Mouse (Mus musculus) gastrocnemius, adult 2 months (tissue): ENCODE measurements around the gene 2810459M11Rik. TPM values are rescaled to one million over a fixed set of nuclear protein-coding genes. Genes with fewer than 3 reads are reported as not detected.

Experiments
- DNase-seq: peaks from one replicate; pipeline ENCODE4 v3.0.0; 2022
- H3K27ac ChIP-seq: fragments of 200-600 bp; 2 replicates; pipeline ENCODE4 v1.8.1; 2022; ENCODE audit warnings: mild to moderate bottlenecking
- H3K4me3 ChIP-seq: fragments of 200-600 bp; 2 replicates; pipeline ENCODE4 v1.8.1; 2022; ENCODE audit warnings: mild to moderate bottlenecking, moderate library complexity
- CTCF ChIP-seq: fragments of 200-600 bp; IDR thresholded peaks from 2 replicates; pipeline ENCODE4 v1.8.1; 2022; ENCODE audit warnings: antibody characterized with exemption, mild to moderate bottlenecking, moderate library complexity
- intact Hi-C: fragments of 180-260 bp; cut with DNase I; formaldehyde crosslinking; loops from one replicate; pipeline ENCODE4 v1.15.1; 2025
- total RNA-seq, 2 experiments: library from RNA; stranded (reverse); gene quantifications; 2 replicates each; pipeline ENCODE4 v1.2.3; 2021

Gene 2810459M11Rik
- total RNA-seq, 2 experiments from 2014 or later, result 0.10 TPM; not detected in 1

DNA sequence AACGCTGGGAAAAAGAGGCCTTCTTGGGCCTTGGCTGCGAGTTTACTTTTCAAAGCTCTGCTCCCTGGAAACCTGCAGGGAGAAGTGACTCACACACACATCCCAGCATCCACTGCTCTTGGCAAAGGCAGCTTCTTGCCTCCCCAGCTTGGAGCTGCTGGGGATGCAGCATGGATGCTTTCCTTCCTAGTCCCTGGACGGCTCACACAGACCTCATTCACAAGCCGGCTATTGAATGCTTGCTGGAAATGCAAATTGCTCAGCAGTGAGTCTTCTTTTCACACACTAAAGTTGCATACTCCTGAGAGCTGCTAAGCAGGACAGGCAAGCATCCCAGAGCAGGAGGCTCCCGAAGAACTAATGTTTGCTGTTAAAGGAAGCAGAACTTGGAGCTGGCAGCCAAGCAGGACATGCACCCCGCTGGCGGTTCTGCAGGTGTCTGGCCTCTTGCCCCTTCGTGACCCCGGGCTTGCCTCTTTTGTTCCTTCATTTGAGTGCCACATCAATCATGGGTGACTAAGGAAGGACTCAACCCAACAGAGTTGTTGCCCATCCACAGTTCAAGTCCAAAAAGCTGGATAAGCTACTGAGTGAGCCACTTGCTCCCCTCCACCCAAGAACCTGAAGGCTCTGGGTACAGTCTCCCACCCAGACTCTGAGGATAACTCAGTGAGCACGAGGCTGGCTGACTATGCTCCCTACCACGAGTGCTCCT lies 13.2 kb upstream of the 2810459M11Rik start:
- no peak for TF ChIP-seq CTCF
- DNase-seq, result no peak
- H3K27ac ChIP-seq, result no peak overlapping the region
- intact Hi-C loops, result no loop called here
- no peak overlapping the region for H3K4me3 ChIP-seq

DNA sequence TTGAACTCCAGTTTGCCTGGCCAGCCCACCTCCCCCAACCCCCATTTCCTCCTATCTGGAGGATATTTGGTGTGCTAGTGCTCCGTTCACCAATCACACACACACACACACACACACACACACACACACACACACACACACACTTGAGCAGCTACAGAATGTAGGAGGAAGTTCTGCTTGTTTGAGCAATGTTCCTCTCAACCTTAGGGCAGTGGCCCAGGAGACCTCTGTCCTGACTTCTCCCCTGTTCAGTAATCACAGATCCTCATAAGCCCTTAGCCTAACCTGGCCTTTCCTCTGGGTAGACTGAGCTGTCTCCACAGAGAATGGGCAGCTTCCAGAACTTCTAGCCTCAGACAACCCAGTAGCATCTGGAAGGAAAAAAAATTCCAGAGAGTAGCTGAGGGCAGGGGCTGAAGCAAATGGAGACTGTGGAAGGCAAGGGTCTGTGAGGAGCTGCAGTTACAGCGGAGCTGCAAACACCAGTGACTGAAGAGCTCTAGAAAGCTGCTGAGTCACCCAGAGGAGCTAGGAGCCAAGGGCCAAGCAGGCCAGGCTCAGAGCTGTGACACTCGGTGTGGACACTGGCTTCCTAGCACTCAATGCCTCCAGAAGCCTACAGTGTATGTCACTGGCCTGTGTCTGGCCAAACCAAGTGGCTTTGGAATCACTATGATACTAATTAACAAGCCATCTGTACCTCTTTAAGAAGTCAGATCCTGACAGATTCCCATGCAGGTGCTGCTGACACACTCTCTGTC lies 7.3 kb upstream of the 2810459M11Rik start:
- intact Hi-C loops, result no loop called here
- Histone ChIP-seq H3K4me3 (no peak overlapping the region), H3K27ac (peak overlapping the region; percentile 83)
- peak; percentile 67 for DNase-seq
- no peak for TF ChIP-seq CTCF

DNA sequence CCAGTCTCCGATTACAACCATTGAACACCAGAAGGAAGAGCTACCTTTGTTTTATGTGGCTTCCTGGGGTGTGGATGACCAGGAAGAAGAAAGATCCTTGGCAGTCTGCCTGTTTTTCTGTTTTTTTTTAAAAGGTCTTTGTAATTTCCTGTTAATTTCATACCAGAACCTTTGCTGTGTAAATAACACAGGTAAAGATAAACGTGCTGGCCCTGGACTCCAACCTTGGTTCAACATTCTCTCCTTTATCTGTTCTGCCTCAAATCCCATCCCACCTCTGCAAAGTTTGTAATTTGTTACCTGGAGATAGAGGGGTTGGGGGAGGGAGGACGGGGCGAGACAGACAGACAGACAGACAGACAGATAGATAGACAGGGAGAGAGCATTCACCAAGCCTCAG lies 5.5 kb upstream of the 2810459M11Rik start:
- intact Hi-C loops, result no loop called here
- no peak for DNase-seq
- H3K4me3 ChIP-seq, result no peak overlapping the region
- no peak overlapping the region for H3K27ac ChIP-seq
- TF ChIP-seq CTCF, result no peak

DNA sequence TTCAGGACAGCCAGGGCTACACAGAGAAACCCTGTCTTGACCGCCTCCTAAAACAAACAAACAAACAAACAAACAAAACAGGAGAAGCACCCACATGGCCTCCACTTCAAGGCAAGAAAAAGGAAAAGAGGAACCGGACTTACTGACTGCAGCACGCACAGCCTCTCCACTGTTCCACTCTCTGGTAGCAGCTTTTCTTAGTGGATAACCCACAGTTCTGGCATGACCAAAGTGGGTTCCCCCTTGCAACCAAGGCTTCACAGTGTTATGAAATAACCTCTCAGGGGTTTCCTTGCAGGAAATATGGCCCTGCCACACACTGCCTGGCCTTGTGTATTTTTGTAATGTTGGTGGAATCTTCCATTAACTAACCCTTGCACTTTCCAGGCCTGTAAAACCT lies 4.8 kb upstream of the 2810459M11Rik start:
- Histone ChIP-seq H3K4me3 (no peak overlapping the region), H3K27ac (no peak overlapping the region)
- TF ChIP-seq CTCF, result no peak
- intact Hi-C loops, result no loop called here
- DNase-seq, result no peak

DNA sequence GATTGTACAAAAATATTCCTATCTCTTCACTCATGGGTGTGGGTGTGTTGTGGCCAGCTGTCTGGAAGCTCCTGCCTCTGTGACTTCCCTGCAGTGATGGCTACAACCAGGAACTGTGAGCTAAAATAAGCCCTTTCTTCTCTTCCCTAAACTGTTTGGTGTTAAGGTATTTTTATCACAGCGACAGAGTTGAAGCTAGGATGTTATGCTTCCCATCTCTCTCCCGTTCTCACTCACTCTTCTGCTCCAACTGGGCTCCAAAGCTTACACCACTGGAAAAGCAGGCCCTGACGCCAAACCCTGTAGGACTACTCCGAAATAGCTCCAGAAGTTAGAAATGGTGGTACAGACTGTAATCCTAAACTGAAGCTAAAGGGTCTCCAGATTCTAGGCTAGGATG lies 607 bp upstream of the 2810459M11Rik start:
- no peak for DNase-seq
- intact Hi-C loops, result no loop called here
- Histone ChIP-seq H3K27ac (no peak overlapping the region), H3K4me3 (no peak overlapping the region)
- TF ChIP-seq CTCF, result no peak

DNA sequence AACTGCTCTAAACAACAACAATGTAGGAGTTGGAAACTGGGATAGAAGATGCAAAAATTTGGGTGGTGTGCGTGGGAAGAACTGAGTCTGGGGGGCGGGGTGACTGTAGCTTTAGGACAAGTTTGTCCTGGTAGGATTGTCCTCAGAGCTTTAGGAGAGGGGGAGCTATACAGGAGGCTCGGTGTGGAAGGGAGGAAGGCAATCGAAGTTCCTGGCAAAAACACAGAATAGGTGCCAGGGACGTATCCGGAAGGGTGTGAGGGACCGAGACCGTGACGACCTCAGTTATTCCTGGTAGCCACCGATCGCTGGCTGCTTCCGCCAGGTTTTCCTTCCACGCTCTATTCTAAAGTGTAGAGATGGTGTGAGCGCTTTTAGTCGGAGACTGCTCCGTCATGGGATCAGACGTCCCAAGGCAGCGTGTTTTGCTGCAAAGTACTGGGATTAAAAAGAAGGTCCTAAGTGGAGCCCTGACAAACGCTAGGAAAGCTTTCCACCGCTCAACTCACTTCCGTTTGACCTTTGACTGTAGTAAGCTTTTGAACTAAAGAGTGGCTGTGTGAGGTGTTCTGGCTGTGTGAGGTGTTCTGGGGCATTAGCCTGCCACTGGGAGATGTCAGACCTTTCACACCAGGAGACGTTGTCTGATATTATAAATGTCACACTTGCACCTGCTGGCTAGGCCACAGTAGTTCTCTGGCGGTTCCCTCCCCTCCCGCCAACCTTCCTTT lies 1.3 kb downstream of the 2810459M11Rik start:
- intact Hi-C loops, result no loop called here
- no peak overlapping the region for H3K27ac ChIP-seq
- TF ChIP-seq CTCF, result no peak
- peak overlapping the region; percentile 77 for H3K4me3 ChIP-seq
- no peak for DNase-seq

DNA sequence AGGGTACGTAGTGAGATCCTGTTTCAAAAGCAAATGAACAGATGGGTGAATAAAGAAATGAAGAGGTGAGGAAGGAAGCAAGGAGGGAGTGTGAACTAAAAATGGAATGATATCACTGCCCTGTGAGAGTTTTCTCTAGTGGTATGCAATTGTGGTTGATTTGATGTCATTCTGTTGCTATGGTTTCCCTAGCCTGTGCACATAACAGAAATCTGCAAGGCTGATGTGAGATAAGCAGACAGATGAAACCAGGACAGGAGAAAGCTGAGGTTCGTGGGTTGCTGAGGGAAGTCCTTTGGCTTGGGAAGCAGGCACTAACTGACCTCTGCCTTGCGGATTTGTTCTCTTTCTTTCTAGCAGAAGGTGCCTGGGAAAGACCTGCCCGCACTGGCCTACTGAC lies 2.6 kb downstream of the 2810459M11Rik start:
- Histone ChIP-seq H3K27ac (no peak overlapping the region), H3K4me3 (no peak overlapping the region)
- TF ChIP-seq CTCF, result no peak
- intact Hi-C loops, result no loop called here
- DNase-seq, result no peak

DNA sequence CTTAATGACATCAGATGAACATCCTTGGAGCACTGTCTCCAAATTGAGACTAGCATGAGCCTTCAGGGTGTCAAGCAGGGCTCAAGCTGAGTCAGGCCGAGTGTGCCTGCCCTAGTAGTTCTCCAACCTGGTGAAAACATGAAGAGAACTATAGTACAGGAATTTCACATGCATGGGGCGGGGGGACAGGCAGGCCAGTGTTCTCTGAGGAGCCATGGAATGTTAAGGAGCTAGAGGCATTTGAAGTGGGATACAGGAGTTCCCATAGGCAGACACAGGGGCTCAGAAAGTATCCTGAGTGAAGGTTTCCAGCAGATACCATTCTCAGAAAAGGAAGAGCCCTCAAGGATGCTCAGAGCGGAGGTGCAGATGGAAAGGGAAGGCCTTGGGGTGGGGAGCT lies 3.1 kb downstream of the 2810459M11Rik start:
- no peak for DNase-seq
- TF ChIP-seq CTCF, result no peak
- no peak overlapping the region for H3K4me3 ChIP-seq
- intact Hi-C loops, result no loop called here
- no peak overlapping the region for H3K27ac ChIP-seq

DNA sequence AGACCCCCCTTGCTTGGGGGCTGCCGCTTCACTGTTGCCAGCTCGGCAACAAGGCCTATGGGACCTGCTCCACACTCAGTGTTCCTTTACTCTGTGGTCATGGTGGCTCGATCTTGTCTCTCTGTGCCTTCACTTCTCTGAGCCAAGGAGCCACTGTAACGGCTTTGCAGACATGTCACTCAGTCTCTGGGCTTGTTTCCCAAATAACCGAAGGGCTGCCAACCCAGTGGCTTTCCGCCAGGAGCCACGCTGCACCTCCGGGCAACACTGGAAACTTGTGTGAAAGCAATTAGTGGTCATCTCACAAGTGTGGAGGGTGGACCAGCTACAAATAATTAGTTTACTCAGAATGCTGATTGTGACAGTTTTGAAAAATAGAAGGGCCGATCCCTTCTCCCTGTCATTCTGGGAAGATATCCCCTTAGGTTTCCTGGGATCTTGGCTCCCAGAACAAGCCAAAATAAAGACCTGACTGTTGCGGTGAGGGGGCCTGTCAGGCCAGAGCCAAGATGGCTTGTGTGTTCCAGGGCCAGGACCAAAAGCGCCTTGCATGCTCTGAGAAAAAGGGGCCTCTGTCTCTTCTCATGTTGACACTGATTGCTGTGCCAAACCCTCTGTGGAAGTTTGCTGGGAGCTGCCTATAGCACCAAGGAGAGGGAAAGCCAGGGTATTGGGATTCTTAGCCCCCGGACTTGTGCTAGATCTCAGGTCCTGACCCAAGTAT lies 7.7 kb downstream of the 2810459M11Rik start:
- TF ChIP-seq CTCF, result no peak
- H3K27ac ChIP-seq, result no peak overlapping the region

DNA sequence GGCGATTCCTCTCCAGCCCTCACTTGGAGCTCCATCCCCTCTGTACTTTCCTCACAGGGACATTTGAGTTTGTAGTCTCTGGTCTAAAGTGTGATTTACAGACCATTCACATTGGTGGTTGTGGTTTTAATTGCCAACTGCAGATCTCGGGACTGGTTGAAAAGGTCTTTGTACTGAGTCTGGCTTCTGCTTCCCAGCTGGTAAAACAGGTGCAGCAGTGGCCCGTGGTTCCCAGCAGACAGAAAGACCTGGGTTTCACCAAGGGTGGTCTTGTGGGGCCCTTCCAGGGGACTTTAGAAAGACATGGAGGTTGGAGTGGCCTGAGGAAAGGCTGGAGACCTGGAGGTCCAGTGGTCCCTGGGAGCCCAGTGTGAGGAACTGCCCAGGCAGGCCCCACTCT lies 9.3 kb downstream of the 2810459M11Rik start:
- intact Hi-C loops, result no loop called here
- TF ChIP-seq CTCF, result no peak
- no peak overlapping the region for H3K4me3 ChIP-seq

More for the DNA sequence above, 7.7 kb downstream of the 2810459M11Rik start:
- intact Hi-C loops, result no loop called here
- peak; percentile 81 for DNase-seq
- no peak overlapping the region for H3K4me3 ChIP-seq

DNA sequence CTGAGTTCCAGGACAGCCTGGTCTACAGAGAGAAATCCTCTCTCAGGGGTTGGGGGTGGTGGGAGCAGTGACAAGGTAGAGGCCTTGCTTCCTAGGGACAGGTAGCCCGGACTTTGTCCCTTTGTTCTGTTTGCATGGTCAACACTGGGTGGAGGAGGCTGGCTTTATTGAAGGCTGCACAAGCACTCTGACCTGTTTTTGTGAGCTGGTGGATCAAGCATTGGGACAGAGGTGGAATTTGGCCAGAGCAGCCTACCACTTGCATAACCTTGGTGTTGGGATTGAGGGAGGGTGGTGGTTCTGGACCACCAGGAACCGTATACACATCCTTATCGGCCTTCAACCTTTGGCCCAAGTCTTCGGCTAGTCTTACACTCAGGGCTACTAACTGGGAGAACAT lies 10.6 kb downstream of the 2810459M11Rik start:
- DNase-seq, result no peak
- TF ChIP-seq CTCF, result no peak
- H3K27ac ChIP-seq, result no peak overlapping the region
- intact Hi-C loops, result no loop called here
- H3K4me3 ChIP-seq, result no peak overlapping the region

More for the DNA sequence above, 9.3 kb downstream of the 2810459M11Rik start:
- DNase-seq, result no peak
- no peak overlapping the region for H3K27ac ChIP-seq
